Mouse (Mus musculus) heart, postnatal 0 days (tissue): Measurements from ENCODE around the gene Med24. TPM values are rescaled to one million over a fixed set of nuclear protein-coding genes. Genes with fewer than 3 reads are reported as not detected.

ENCODE experiments used
- ATAC-seq: fragments of 200-750 bp; cut with Nextera tagmentation; 2 replicates; pipeline ENCODE4 v1.8.0; 2017; ENCODE audit warnings: low read depth, moderate number of reproducible peaks, moderate library complexity; ENCODE audit not compliant: insufficient read depth
- DNase-seq: peaks from one replicate; pipeline ENCODE4 v3.0.0-alpha.2; 2016; ENCODE audit warnings: low spot score
- H3K27ac ChIP-seq: fragments of 300-500 bp; sonication (generic); 2 replicates; pipeline ENCODE4 v1.5.1; 2014; ENCODE audit warnings: low read depth, mild to moderate bottlenecking
- H3K27me3 ChIP-seq: fragments of 300-500 bp; sonication (generic); 2 replicates; pipeline ENCODE4 v1.6.1; 2014; ENCODE audit warnings: low read length, mixed read lengths; ENCODE audit not compliant: control insufficient read depth, insufficient read depth
- H3K36me3 ChIP-seq: fragments of 300-500 bp; sonication (generic); replicated peaks from 2 replicates; pipeline ENCODE4 v1.6.1; 2014; ENCODE audit warnings: low read length, mixed read lengths; ENCODE audit not compliant: control insufficient read depth, insufficient read depth
- H3K4me1 ChIP-seq: fragments of 300-500 bp; sonication (generic); 2 replicates; pipeline ENCODE4 v1.6.1; 2014; ENCODE audit warnings: antibody characterized with exemption; ENCODE audit not compliant: control insufficient read depth, insufficient read depth
- H3K4me2 ChIP-seq: fragments of 300-500 bp; sonication (generic); 2 replicates; pipeline ENCODE4 v1.6.1; 2014; ENCODE audit warnings: low read depth, mild to moderate bottlenecking, low read length, moderate library complexity
- H3K4me3 ChIP-seq: fragments of 300-500 bp; sonication (generic); 2 replicates; pipeline ENCODE4 v1.5.1; 2014; ENCODE audit warnings: low read depth, low read length
- H3K9ac ChIP-seq: fragments of 300-500 bp; sonication (generic); replicated peaks from 2 replicates; pipeline ENCODE4 v1.6.1; 2014; ENCODE audit warnings: low read depth, low read length, mixed read lengths
- H3K9me3 ChIP-seq: fragments of 300-500 bp; sonication (generic); replicated peaks from 2 replicates; pipeline ENCODE4 v1.6.1; 2016; ENCODE audit warnings: low read length; ENCODE audit not compliant: control insufficient read depth
- CTCF ChIP-seq: IDR thresholded peaks from 2 replicates; pipeline ENCODE4 v1.5.1; 2016; ENCODE audit warnings: antibody characterized with exemption, control low read depth, low read depth
- EP300 ChIP-seq: IDR thresholded peaks from 2 replicates; pipeline ENCODE4 v1.6.1; 2016; ENCODE audit warnings: antibody characterized with exemption, low read depth
- WGBS: fragments of 180-500 bp; shearing (Covaris S2); extraction: QIAGEN DNeasy Blood & Tissue Kit; methylation state at CpG from one replicate; pipeline ENCODE4 v1.1.7; 2014; 5-methylcytosine and 5-hydroxymethylcytosine counted together
- polyA plus RNA-seq: library from polyadenylated mRNA; unstranded; fragments of >200 nt; fragmentation: Nextera tagmentation; extraction: Ambion mirVana; gene quantifications from 2 replicates; pipeline ENCODE4 v1.2.1, GENCODE M21; 2015
- total RNA-seq: library from RNA; depleted of rRNA; stranded (reverse); fragments of >200 nt; gene quantifications from 2 replicates; pipeline ENCODE4 v1.2.3, GENCODE M21; 2014; ENCODE audit warnings: low replicate concordance

Gene Med24
- total and polyA plus RNA-seq, 2 experiments from 2014 or later: 23.3 to 48.0 TPM

DNA sequence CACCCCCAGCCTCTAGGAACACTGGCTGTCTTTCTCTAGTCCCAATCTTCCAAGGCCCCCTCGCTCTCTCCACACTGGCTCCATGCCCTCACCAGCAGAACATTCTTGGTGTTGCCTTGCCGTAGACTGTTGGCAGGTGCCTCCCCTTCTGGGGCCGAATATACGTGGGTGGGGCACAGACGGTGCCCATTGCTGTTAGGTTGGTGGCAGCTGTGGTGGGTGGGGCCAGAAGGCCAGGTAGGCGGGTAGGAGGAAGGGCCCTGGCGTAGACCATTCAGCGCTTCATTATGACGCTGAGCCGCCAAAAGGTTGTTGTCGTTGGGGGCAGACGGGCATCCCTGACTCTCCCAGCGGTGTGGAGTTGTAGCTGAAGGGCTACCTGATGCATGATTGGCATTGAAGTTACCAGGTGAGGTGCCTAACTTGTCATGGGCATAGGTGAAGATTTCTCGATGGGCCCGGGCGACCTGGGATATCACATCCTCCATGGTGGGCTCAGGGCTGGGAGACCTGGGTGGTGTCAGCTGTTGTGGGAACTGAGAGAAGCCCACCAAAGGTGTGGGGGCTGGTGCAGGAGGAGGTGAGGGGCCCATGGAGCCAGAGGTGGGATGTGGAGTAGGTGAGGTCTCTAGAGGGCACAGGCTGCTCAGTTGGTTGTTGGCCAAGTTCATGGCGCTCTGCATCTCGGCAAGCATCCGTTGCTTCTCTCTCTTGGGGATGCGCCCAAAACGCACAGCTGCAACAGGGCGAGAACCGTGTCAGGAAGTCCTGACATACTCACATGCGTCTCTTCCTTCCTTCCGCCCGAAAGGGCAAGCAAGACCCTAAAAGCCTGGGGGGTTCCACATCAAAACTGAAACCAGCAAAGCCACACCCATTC, 41.1 kb upstream of the Med24 start:
- peak overlapping the region; percentile 93 for H3K27ac ChIP-seq
- H3K9me3 ChIP-seq: no peaks in the 10 kb centered on the region
- no peak overlapping the region for H3K4me3 ChIP-seq
- no peak overlapping the region for H3K4me2 ChIP-seq
- ATAC-seq (no peak), DNase-seq (no peak)
- no peaks in the 10 kb centered on the region for H3K27me3 ChIP-seq
- 83% methylated on average over 26 of the region's 26 CpGs for WGBS
- peaks cover 42% of the 10 kb centered on the region for H3K36me3 ChIP-seq
- TF ChIP-seq EP300 (no peak), CTCF (no peak)
- peaks cover 62% of the 10 kb centered on the region for H3K4me1 ChIP-seq
- H3K9ac ChIP-seq: no peak overlapping the region

DNA sequence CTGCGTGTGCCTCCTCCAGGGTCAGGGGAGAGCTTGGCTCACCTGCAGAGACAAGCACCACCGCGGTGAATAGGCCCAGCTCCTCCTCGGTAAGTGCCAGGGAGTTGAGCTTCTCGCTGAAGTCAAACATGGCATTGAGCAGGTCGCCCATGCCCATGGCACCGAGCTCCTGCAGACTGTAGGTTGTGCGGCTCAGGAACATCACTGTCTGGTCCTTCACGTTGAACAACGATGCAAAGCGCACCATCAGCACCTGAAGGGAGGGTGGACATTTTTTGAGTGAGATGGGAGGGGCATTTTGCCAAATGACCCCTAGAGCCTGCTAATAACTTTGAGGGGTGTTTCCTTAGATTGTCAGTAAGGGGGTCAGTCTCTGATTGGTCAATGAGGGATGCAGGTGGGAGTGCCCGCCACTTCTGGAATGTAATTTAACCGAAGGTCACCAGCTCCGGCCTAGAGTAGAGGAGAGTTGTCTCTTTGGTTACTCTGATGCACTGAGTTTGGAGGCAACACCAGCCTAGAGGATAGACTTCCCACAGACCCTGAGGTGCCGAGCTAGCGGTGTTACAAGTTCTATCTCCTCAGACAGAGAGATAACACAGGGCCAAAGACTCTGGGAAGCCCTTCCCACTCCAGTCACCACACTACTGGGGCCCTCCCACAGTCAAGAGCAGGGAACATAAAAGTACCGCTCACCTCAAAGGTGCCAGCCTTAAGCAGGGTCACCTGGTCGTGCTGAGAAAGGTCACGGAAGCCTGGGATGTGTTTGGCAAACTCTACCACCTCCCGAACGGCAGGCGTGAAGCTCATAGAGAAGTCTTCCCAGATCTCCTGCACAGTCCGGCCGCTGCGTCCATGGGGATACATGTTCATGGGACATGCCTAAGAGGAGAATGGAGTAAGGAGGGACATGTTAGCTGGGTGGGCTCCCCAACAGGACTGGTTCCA, 40.0 kb upstream of the Med24 start:
- H3K4me1 ChIP-seq: peaks cover 64% of the 10 kb centered on the region
- H3K27ac ChIP-seq: peak overlapping the region; percentile 93
- no peak overlapping the region for H3K9ac ChIP-seq
- peaks cover 50% of the 10 kb centered on the region for H3K36me3 ChIP-seq
- ATAC-seq (no peak), DNase-seq (no peak)
- no peak overlapping the region for H3K4me3 ChIP-seq
- H3K27me3 ChIP-seq: no peaks in the 10 kb centered on the region
- TF ChIP-seq CTCF: no peak
- H3K4me2 ChIP-seq: no peak overlapping the region
- 61% methylated on average over 25 of the region's 25 CpGs for WGBS
- no peaks in the 10 kb centered on the region for H3K9me3 ChIP-seq

DNA sequence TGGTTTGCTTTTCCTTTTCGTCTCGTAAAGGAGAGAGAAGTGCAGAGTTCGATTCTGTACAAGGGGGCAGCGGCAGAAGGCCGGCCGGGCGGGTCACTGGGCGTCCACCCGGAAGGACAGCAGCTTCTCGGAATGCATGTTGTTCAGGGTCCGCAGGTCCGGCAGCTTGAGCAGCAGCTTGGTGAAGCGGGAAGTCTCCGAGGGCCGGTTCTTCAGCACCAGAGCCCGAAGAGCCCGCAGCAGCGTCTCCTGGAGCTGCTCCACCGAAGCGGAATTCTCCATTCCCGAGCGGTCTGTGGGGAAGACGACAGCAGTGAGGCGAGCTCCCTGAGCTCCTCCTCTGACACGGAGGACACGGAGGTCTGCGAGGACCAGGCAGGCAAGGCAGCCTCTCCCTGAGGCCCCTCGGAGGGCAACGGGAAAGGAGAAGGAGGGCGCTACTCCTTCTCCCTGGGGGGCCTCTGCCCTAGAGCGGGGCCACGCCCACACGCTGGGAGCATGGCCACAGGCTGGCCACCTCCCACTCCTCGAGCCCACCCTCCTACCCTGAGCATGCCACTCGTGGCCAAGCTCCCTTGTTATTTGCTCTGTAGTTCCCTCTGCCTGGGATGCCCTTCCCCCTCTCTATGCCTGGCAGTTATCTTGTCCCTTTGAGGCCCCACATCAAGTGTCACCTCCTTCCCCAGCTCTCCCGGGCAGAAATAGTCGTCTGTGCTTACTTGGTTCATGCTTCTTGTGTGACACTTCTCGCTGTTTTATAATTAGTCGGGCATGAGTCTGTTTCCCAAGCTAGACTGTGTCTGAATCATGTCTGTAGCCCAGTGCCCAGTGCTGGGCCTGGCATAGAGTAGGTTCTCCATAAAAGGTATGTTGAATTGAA, 39.1 kb upstream of the Med24 start:
- H3K27ac ChIP-seq: peak overlapping the region; percentile 93
- ATAC-seq (peak; percentile 12), DNase-seq (peak; percentile 11)
- peaks cover 59% of the 10 kb centered on the region for H3K36me3 ChIP-seq
- H3K4me3 ChIP-seq: peak overlapping the region; percentile 22
- peak overlapping the region; percentile 52 for H3K4me2 ChIP-seq
- peak overlapping the region; percentile 47 for H3K9ac ChIP-seq
- peaks cover 61% of the 10 kb centered on the region for H3K4me1 ChIP-seq
- TF ChIP-seq EP300 (peak; percentile 64), CTCF (no peak)
- no peaks in the 10 kb centered on the region for H3K9me3 ChIP-seq
- no peaks in the 10 kb centered on the region for H3K27me3 ChIP-seq
- 18% methylated on average over 35 of the region's 39 CpGs for WGBS

DNA sequence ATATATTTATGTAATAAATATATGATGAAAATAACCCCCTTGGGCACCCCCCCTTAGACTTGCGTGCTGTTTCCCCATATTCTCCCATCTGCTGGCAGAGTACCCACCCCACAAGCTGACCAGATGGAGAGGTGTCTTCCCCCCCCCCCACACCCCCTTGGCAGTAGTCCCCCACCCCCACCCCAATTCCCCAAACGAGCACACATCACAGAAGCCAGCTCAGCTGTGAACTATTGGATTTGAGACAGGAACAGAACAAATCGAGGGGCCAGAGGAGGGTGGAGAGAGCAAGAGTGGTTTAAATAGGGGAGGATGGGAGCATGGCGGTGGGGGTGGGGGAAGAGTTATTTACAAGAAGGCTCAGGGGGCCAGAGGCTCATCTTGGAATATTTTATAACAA, 38.5 kb upstream of the Med24 start:
- WGBS: 18% methylated on average over 4 of the region's 4 CpGs
- Histone ChIP-seq H3K4me1 (peaks cover 61% of the 10 kb centered on the region), H3K9me3 (no peaks in the 10 kb centered on the region), H3K36me3 (peaks cover 65% of the 10 kb centered on the region), H3K4me3 (peak overlapping the region; percentile 22), H3K27ac (peak overlapping the region; percentile 93), H3K27me3 (no peaks in the 10 kb centered on the region), H3K9ac (peak overlapping the region; percentile 47), H3K4me2 (peak overlapping the region; percentile 52)
- no peak for DNase-seq
- ATAC-seq: no peak
- TF ChIP-seq CTCF: no peak
- no peak for TF ChIP-seq EP300

DNA sequence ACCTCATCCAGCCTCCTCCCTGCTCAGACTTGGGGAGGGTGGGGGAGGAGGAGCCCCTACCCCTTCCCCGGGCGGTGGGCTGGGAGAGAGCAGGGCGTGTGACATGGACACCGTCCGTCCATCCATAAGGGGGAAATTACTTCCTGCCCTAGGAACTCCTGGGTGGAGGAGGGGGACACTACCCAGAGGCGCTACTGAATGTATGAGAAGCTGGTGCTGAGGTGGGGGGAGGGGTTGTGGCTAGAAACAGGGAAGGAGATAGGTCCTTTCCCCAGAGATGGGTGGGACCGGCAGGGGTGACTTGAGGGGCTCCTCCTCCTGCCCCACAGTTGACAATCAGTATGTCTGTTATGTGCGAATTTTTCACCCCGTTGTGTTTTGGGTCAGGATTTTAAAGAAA, 38.0 kb upstream of the Med24 start:
- no peak overlapping the region for H3K4me3 ChIP-seq
- peaks cover 66% of the 10 kb centered on the region for H3K36me3 ChIP-seq
- no peaks in the 10 kb centered on the region for H3K9me3 ChIP-seq
- H3K4me1 ChIP-seq: peaks cover 61% of the 10 kb centered on the region
- ATAC-seq (no peak; the same call in 1 of the 2 replicates), DNase-seq (peak; percentile 47)
- H3K9ac ChIP-seq: no peak overlapping the region
- H3K27me3 ChIP-seq: no peaks in the 10 kb centered on the region
- TF ChIP-seq CTCF (no peak), EP300 (no peak)
- 0 out of 2 replicates have a peak overlapping the region, but pooled peaks have one; percentile 13 for H3K4me2 ChIP-seq
- H3K27ac ChIP-seq: peak overlapping the region; percentile 93
- WGBS: 18% methylated on average over 9 of the region's 9 CpGs
